Mouse (Mus musculus) brown adipose tissue, adult 24 weeks (tissue): ENCODE measurements around the gene Nup62. TPM values are rescaled to one million over a fixed set of nuclear protein-coding genes. Genes with fewer than 3 reads are reported as not detected.

Experiments
- H3K27ac ChIP-seq: fragments of 200-500 bp; replicated peaks from 2 replicates; pipeline ENCODE4 v1.5.1; 2012; ENCODE audit warnings: low read depth, mild to moderate bottlenecking, low read length
- H3K4me1 ChIP-seq: fragments of 200-500 bp; 2 replicates; pipeline ENCODE4 v1.6.1; 2012; ENCODE audit warnings: low read length, mixed read lengths; ENCODE audit not compliant: control insufficient read depth, insufficient read depth, insufficient read length
- H3K4me3 ChIP-seq: fragments of 200-500 bp; 2 replicates; pipeline ENCODE4 v1.5.1; 2012; ENCODE audit warnings: low read depth, mild to moderate bottlenecking, low read length, moderate library complexity; ENCODE audit not compliant: insufficient read depth
- polyA plus RNA-seq: library from polyadenylated mRNA; stranded (reverse); fragments of >200 nt; gene quantifications from 2 replicates; pipeline ENCODE4 v1.2.4, GENCODE M21; 2012; ENCODE audit not compliant: missing spikeins, insufficient read depth, insufficient read length

Nup62 gene
- polyA plus RNA-seq, 1 experiment, result 8.2 TPM

- H3K27ac ChIP-seq, result no peak overlapping the region
- no peak overlapping the region for H3K4me3 ChIP-seq
- peaks cover 8% of the 10 kb centered on the region for H3K4me1 ChIP-seq
Measured at GRCm38 (mm10) chr7:44861429-44861816, 45.5 kb downstream of the Nup62 start.

DNA sequence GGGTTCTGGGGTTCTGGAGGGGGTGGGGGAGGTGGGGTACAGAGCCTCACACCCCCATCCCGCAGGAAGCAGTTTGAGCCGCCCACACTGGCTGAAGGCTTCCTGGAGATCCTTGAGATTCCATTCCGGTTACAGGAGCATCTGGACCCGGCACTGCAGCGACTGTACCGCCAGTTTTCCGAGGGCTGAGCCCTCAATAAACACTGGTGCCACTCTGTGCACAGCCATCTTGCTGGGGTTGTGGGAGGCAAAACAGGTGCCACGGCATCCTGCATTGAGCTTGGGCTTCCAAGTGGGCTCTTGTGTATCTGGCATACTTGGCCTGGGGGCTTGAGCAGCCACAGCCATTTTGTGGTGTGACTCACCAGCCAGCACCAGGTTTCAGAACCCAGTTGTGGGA lies 46.5 kb downstream of the Nup62 start:
- peaks cover 12% of the 10 kb centered on the region for H3K4me1 ChIP-seq
- no peak overlapping the region for H3K27ac ChIP-seq
- no peak overlapping the region for H3K4me3 ChIP-seq

GRCm38 (mm10) chr7:44863210-44863609 lies 47.3 kb downstream of the Nup62 start:
- Histone ChIP-seq H3K27ac (no peak overlapping the region), H3K4me1 (peaks cover 16% of the 10 kb centered on the region), H3K4me3 (no peak overlapping the region)

DNA sequence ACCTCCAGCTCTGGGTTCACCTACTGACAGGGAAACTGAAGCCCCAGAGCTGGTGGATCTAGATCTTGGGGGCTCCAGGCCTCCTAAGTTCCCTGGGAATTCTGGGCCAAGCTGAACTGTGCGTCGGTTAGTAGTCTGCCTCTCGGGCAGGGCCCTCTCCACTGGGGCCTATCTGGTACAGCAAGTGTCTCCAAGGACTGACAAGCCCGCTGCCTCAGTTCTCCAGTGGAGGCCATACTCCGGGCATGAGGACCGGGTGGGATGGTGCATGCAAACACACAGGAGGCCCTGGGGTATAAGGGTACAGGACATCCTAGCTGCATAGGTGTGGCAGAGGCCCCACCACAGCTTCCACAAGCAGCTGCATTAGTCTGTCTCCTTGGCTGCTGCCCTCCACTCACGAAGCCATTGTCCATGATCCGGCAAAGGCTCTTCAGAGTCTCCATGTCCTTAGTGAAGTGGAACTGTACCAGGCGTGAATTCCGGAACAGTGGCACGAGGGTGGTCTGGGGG lies 48.1 kb downstream of the Nup62 start:
- Histone ChIP-seq H3K4me1 (peaks cover 20% of the 10 kb centered on the region), H3K4me3 (no peak overlapping the region), H3K27ac (no peak overlapping the region)

GRCm38 (mm10) chr7:44864595-44865542 lies 49.0 kb downstream of the Nup62 start:
- H3K4me1 ChIP-seq, result peaks cover 20% of the 10 kb centered on the region
- no peak overlapping the region for H3K27ac ChIP-seq
- no peak overlapping the region for H3K4me3 ChIP-seq

GRCm38 (mm10) chr7:44866276-44867009 lies 50.6 kb downstream of the Nup62 start:
- Histone ChIP-seq H3K4me3 (no peak overlapping the region), H3K4me1 (peaks cover 20% of the 10 kb centered on the region), H3K27ac (peak overlapping the region; percentile 4; the same call in 1 of the 2 replicates)

GRCm38 (mm10) chr7:44867010-44867702 lies 51.3 kb downstream of the Nup62 start:
- no peak overlapping the region for H3K27ac ChIP-seq
- H3K4me1 ChIP-seq, result peaks cover 20% of the 10 kb centered on the region
- no peak overlapping the region for H3K4me3 ChIP-seq

GRCm38 (mm10) chr7:44867802-44868201 lies 51.9 kb downstream of the Nup62 start:
- Histone ChIP-seq H3K4me1 (peaks cover 20% of the 10 kb centered on the region), H3K4me3 (peak overlapping the region; percentile 74), H3K27ac (no peak overlapping the region)

DNA sequence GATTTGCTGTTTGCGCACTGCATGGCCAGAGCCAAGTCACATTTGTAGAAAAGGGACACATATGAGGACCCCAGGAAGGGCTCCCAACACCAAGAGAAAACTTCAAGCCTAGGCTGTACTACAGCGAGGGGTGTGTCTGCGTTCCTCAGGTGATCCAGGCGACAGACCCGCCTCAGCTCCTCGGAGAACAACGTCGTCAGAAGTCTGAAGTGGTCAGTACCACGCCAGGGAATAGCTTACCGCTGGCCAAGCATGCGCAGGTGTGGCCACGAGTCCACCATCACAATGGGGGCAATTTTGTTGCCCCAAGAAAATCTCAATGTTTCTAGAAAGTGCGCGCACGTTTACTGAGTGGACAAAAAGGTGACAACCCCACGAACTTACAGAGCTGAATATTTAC lies 52.6 kb downstream of the Nup62 start:
- Histone ChIP-seq H3K27ac (peak overlapping the region; percentile 16; the same call in 1 of the 2 replicates), H3K4me1 (peaks cover 20% of the 10 kb centered on the region), H3K4me3 (peak overlapping the region; percentile 74)

DNA sequence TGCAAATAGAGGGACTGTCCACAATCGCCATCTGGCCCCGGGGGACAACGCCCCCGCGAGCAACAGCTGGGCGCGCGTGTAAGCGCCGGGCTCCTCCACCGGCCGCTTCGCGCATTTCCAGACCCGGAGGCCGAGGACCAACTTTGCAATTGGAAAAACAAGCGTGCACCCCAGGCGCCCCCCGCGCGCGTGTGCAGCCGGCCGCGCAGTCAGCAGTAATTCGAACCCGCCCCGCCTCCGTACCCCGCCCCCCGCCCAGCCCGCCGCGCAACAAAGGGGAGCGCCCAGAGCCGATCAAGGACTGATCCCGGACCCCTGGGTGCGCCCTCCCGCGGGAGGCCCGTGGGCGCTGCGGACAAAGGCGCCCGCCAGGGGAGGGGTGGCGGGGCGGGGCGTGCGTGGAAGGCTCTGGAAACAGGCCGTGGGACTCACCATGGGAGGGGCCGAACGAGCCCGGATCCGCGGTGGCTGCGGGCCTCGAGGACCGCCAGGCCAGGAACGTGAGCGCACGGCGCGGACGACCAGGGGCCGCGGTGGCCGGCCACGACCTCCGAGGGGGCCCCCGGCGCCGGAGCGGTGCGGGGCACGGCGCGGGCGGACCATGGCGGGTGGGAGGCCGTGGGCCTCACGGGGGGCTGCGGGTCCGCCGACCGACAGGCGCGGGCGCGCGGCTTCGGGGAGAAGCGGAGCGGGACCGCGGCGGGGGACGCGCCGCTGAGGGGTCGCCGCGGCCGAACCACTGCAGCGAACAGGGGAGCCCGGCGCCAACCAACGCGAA lies 53.2 kb downstream of the Nup62 start:
- Histone ChIP-seq H3K27ac (peak overlapping the region; percentile 85), H3K4me3 (peak overlapping the region; percentile 74), H3K4me1 (peaks cover 20% of the 10 kb centered on the region)

DNA sequence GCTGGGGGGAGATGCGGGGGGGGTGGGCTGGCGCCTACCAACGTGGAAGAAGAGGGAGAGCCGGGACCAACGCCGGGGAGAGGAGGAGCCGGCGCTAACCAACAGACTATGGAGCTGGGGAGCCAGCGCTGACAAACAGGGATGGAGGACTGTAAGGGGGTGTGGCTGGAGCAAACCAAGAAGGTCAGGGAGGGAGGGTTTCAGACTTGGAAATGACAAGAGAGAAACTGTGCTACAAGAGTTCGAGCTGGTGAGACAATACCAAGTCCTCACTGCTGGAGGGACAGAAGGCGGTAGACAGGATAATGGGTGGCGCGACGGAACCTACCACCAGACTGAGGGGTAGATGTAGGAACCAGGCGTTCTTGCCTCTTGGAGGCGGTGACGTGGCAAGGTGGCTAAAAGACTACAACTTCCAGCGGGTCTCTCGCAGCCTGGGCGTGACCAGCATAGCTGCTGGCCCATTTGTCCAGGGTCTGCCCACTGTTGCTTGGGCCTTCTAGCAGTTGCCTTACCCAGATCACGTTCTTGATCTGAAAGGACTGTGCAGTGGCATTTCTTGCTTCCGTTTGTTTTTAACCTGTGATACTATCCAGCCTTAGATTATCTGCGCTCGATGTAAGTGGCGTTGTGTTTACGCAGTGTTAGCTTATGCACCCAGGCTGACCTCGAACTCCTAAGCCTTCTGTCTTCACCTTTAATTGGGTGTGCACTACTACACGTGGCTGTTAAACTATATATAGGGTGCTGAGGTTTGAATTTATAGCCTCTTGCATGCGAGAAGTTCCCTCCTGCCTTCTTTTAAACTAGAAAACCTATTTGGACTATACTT lies 54.0 kb downstream of the Nup62 start, which contains the start of gene Ptov1:
Gene Ptov1, minus strand, starts transcription at position 92 of the 832 bp plus-strand sequence.
- H3K4me3 ChIP-seq, result peak within 1 kb of the TSS; percentile 74
- peak within 1 kb of the TSS; percentile 85 for H3K27ac ChIP-seq
- peaks cover 20% of the 10 kb centered on the region for H3K4me1 ChIP-seq

DNA sequence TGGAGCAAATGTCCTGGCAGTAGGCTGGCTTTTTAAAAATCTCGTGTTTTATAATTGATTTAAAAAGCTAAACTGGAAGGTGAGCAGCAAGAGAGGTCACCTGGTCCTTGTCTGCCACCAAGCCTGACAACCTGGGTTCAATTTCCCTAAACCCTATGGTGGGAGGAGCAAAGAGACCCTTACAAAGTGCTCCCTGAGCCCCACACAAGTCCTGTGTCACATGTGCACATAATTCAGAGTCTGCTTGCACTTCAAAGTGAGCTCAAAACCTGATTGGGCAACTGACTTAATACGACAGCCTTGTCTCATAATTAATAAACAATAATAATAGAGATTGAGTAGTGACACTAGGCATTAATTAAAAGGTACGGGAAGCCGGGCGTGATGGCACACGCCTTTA lies 54.7 kb downstream of the Nup62 start:
- Histone ChIP-seq H3K4me1 (peaks cover 20% of the 10 kb centered on the region), H3K27ac (no peak overlapping the region), H3K4me3 (no peak overlapping the region)

DNA sequence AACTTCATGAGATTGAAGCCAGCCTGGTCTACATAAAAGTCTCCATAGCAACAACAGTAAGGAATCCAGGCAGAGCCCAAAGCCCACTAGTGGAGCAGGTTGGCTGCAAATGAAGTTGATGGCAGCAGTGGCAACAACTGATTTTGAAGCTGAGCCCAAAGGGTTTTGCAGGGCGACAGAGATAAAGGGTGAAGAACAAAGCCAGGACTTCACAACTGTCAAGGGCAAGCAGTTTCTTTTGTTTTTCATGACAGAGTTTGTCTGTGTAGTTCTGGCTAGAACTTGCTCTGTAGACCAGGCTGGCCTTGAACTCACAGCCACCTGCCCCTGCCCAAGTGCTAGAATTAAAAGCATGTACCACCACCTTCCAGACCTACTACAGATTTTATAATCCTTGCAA lies 55.3 kb downstream of the Nup62 start:
- H3K27ac ChIP-seq, result no peak overlapping the region
- H3K4me3 ChIP-seq, result no peak overlapping the region
- H3K4me1 ChIP-seq, result peaks cover 19% of the 10 kb centered on the region
